Mouse (Mus musculus) ovary, postnatal 14 days (tissue): ENCODE measurements at regions not wholly inside any gene's neighbourhood (a gene's known extent, or its start where the extent isn't known, plus 50 kb on each side); places are given as distances from the start of the nearest gene placed in this dataset.
A peak's percentile ranks its signal among the peaks of the same experiment; 100 is the strongest.

Source experiments
- DNase-seq: peaks from one replicate; pipeline ENCODE4 v3.0.0; 2022; ENCODE audit warnings: low spot score

DNA sequence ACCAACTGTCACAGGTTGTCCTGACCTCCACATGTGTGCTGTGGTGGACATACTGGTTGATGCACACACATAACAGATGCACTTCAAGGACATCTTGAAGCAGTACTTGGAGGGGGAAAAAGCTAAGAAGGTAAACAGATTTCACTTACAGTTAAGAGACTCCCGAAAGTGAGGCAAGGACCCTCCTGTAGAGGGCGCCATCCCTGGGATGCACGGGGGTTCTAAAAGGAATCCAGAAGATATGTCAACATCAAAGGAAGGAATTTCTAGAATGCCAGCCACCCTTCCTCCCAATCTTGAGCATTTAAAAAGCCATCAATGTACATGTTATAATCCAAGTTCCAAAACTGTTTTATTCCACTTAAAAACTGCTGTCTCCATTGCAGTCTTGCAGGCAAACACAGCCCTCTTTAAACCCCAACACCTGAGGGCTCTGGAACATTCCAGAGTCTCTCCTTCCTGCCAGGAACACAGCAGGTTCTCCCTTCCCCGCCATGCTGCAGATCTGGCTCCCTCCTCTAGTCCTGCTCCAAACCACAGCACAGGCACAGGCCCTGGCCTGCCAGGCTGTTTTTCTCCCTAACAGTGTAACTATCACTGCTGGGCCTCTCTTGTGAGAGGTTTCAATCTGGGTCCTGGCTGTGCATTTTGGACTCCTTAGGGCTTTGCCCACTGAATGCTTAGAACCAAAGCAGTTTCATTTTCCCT lies 200.8 kb upstream of the Mkln1 start:
- no peak for DNase-seq

DNA sequence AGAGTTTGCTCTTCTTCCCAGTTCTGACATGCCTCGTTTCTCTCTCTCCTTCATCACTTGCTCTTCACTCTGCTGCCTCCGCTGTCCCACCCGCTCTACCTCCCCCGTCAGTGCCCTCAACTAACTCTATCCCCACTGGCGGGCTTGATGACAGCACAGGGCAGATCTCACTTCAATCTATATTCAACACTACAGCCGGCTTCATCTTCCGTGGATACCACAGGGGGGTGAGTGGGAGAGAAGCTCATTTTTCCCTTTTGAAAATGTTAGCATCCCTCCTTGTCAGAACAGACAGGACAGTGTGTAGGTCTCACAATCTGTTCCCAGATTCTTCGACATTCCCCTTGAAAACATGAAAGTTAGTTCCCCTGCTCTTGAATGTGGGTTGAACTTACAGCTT lies 200.2 kb upstream of the Mkln1 start:
- DNase-seq: no peak

GRCm38 (mm10) chr6:31200705-31201104 lies 197.8 kb upstream of the Mkln1 start:
- no peak for DNase-seq

- DNase-seq: no peak
Measured at GRCm38 (mm10) chr6:31201375-31201972, 197.1 kb upstream of the Mkln1 start.

- DNase-seq: no peak
Measured at GRCm38 (mm10) chr6:31202594-31202993, 195.9 kb upstream of the Mkln1 start.

DNA sequence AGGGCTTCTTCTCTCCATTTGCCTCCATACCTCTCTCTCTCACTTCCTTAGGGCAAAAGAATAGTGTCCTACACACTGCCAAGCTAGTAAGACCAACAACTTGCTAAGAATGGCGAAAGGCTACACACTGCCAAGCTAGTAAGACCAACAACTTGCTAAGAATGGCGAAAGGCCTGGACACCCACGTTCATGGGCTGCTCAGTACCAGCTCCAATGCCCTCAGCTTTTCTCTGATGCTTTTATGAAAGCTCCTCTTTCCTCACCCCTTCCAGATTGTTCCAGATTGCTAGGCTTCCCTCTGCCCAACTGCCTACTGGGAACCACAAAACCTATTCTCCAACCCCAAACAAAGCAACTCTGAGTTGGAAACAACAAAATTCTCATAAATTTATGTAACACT lies 194.1 kb upstream of the Mkln1 start:
- no peak for DNase-seq

DNA sequence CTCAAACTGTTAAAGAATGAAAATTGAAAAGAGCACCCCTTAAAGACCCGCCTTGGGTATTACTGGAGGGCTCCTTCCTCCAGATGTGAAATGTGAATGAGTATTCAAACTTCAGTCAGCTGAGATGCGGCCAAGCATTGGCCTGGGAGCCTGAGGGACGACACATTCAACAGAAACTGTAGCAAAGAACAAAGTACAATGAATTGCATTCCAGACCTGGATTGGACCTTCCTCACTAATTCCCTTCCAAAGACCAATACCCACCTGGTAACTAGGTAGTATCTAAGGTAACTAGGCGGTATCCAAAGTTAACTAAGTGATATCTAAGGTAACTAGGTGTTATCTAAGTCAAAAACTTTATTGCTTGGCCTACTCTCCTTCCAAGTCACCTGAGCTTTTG lies 193.7 kb upstream of the Mkln1 start:
- DNase-seq: no peak

GRCm38 (mm10) chr6:31206106-31206505 lies 192.4 kb upstream of the Mkln1 start:
- DNase-seq: no peak

GRCm38 (mm10) chr6:31207231-31207630 lies 191.3 kb upstream of the Mkln1 start:
- DNase-seq: no peak

DNA sequence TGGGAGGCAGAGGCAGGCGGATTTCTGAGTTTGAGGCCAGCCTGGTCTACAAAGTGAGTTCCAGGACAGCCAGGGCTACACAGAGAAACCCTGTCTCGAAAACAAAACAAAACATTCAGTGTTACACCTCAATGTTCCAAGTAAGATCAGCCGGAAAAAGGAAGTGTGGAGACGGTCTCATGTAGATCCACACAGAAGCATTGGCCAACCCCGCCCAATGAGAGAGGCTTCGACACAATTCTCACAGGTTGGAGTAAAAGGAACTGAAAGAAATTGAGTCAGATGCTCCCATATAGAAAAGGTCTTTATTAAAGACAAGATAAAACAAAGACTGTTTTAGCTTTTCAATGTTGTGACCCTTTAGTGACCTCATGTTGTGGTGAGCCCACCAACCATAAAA lies 190.3 kb upstream of the Mkln1 start:
- DNase-seq: no peak

- DNase-seq: no peak
Measured at GRCm38 (mm10) chr6:31209411-31210139, 189.0 kb upstream of the Mkln1 start.

- DNase-seq: no peak
Measured at GRCm38 (mm10) chr6:31210209-31210714, 188.3 kb upstream of the Mkln1 start.

DNA sequence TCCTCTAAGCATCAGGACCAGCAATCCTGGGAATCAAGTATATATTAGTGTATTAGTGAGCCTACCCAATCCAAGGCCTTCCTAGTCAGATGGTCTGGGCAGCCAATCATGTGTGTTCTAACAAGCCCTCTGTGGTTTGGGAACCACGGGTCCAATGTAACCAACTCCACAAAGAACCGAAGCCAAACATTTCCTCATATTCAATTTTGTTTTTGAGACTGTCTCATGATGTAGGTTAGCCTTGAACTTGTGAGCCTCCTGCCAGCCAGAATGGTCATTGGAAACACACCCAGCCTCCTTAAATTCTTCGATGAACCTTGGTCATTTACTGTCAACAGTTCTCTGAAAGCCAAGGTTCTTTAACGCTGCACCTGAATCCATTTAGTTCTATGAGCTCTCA lies 187.4 kb upstream of the Mkln1 start:
- DNase-seq: no peak

DNA sequence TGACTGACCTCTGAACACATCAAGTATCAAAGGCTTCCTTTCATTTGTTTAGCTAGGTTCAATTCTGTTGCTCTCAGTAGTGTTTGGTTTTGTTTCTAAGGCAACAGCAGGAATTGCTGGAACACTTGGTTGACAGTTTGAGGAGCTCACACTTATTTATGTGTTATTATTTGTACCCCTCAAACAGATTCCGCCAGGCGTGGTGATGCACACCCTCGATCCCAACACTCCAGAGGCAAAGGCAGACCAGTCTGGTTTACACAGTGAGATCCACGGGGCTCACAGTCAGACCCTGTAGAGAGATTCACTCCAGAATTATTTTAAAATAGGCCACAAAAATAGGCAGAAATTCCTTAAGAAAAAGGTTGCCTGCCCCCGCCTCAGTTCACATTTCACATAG lies 186.9 kb upstream of the Mkln1 start:
- DNase-seq: no peak

DNA sequence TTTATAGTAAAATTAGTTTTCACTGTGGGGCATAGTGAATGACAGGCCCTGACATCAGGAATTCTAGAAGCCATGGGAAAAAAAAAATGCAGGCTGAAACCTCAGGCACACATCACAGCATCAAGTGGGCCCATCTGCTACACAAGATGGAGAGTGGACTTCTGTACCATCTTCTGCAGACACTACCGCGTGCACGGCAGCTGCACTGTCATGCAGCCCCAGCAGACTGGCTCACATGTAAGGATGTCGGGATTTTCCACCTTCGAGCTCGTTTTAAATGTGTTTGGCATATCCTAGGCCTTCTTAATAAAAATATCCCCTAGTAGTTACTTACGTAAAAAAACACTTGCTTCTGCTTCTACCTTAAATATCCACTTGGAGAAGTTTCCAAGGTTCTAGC lies 186.5 kb upstream of the Mkln1 start:
- DNase-seq: no peak

GRCm38 (mm10) chr6:31212694-31213093 lies 185.8 kb upstream of the Mkln1 start:
- DNase-seq: no peak

DNA sequence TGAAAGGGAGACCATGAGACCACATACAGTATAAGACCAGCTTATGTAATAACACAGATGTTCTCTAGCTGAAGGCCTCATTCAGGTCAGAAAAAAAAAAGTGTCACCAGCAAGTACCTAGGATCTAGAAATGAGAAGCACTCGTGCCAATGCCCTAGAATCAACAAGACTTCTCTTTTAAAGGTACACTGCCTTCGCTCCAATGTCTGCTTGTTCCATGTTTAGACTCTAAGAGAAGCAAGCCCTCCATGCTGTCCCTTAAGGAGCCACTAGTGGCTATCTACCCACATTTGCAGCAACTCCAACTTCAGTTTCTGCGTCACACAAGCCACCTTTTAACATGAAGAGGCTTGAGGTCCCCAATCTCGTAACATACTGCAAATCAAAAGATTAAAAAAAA lies 185.4 kb upstream of the Mkln1 start:
- no peak for DNase-seq

DNA sequence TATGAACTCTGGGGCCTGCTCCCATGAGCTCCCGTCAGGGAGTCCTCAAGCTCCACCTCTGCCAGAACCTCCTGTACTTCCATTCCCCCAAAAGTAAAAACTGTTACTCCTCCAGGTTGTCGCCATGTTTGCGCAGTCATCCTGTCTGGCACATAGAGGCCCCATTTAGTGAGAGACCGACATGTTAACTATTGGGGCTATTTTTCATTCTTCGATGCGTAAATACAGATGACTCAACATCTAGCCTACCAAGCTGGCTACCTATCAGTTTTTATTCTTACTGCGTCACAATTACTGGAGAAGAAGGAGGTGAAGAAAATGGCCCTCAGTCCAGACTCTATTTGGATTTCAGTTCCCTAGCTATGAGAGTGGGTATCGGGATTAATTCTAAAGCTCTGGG lies 182.9 kb upstream of the Mkln1 start:
- no peak for DNase-seq

GRCm38 (mm10) chr6:31216206-31217059 lies 182.1 kb upstream of the Mkln1 start:
- peak; percentile 70 for DNase-seq

- DNase-seq: no peak
Measured at GRCm38 (mm10) chr6:31217060-31217541, 181.4 kb upstream of the Mkln1 start.

GRCm38 (mm10) chr6:31217641-31218138 lies 180.8 kb upstream of the Mkln1 start:
- DNase-seq: peak; percentile 34
